In genomic region chr3:121636748-121637147, GRCm38 (mm10) we compare ENCODE assay signal across 13 mouse cellular contexts. TPM values are rescaled to one million over a fixed set of nuclear protein-coding genes. Genes with fewer than 3 reads are reported as not detected.
DNase-seq lines count a peak whose midpoint lies in the region; ATAC-seq and TF ChIP-seq lines count a peak whose summit lies in the region.
"Had no signal": no experiment of that assay in that cellular context is flagged by ENCODE, and none has a peak within 500 bp of the region (broad histone marks: within the 10 kb centered on the region; RNA-seq: fewer than 3 reads in every experiment).

No protein-coding gene starts in this region.

- H3K4me2 ChIP-seq in forebrain, embryonic 16.5 days (ENCODE audit: low read length) = no peak overlapping the region
- no peak overlapping the region for H3K4me2 ChIP-seq in forebrain, embryonic 12.5 days
- H3K4me2 ChIP-seq in kidney, embryonic 15.5 days = no peak overlapping the region
- H3K4me2 ChIP-seq: midbrain, embryonic 12.5 days had no signal

- TF ChIP-seq CTCF in testis, adult 2 months (IDR thresholded peaks at IDR 0.05; ENCODE audit: control insufficient read depth, insufficient read depth, insufficient replicate concordance, low read depth, low read length) = no peak

- ATAC-seq in forebrain, embryonic 16.5 days = peak; percentile 23; the same call in 1 of the 2 replicates
- ATAC-seq in forebrain, embryonic 12.5 days (ENCODE audit: low FRiP score) = no peak
- peak; percentile 35 for ATAC-seq in kidney, embryonic 15.5 days (replicated peaks; ENCODE audit: low FRiP score)
- ATAC-seq: inflammation-experienced regulatory T-cells, adult 6 months had no signal

- no peak for TF ChIP-seq POLR2A in testis, adult 2 months (IDR thresholded peaks at IDR 0.05; ENCODE audit: control insufficient read depth, low read depth, low read length)

- H3K9ac ChIP-seq in forebrain, embryonic 16.5 days (replicated peaks; ENCODE audit: low read depth, low read length) = no peak overlapping the region
- no peak overlapping the region for H3K9ac ChIP-seq in forebrain, embryonic 12.5 days
- H3K9ac ChIP-seq in kidney, embryonic 15.5 days = no peak overlapping the region
- H3K9ac ChIP-seq: liver, embryonic 14.5 days; midbrain, embryonic 12.5 days had no signal

- H3K27me3 ChIP-seq in forebrain, embryonic 16.5 days (replicated peaks; ENCODE audit: control insufficient read depth, insufficient read depth, low read length) = no peaks in the 10 kb centered on the region
- H3K27me3 ChIP-seq in forebrain, embryonic 12.5 days = no peaks in the 10 kb centered on the region
- H3K27me3 ChIP-seq in kidney, embryonic 15.5 days = no peaks in the 10 kb centered on the region
- no peaks in the 10 kb centered on the region for H3K27me3 ChIP-seq in testis, adult 2 months (ENCODE audit: control insufficient read depth, insufficient read depth, low read length)
- H3K27me3 ChIP-seq: midbrain, embryonic 12.5 days had no signal

- 86% methylated on average over 7 of the region's 7 CpGs for WGBS in forebrain, embryonic 16.5 days
- WGBS in forebrain, embryonic 12.5 days = 89% methylated on average over 7 of the region's 7 CpGs
- 78% methylated on average over 7 of the region's 7 CpGs for WGBS in kidney, embryonic 15.5 days

- no peaks in the 10 kb centered on the region for H3K36me3 ChIP-seq in forebrain, embryonic 16.5 days (ENCODE audit: control insufficient read depth, insufficient read depth)
- H3K36me3 ChIP-seq in forebrain, embryonic 12.5 days (replicated peaks) = no peaks in the 10 kb centered on the region
- H3K36me3 ChIP-seq in kidney, embryonic 15.5 days = no peaks in the 10 kb centered on the region
- no peaks in the 10 kb centered on the region for H3K36me3 ChIP-seq in testis, adult 2 months (ENCODE audit: control insufficient read depth, insufficient read depth, low read length)
- H3K36me3 ChIP-seq: forebrain, embryonic 10.5 days; midbrain, embryonic 12.5 days had no signal

- DNase-seq in kidney, adult 9 months = no peak
- DNase-seq in testis, postnatal 14 days (ENCODE audit: low spot score) = no peak
- no peak for DNase-seq in spleen, postnatal 36 days (ENCODE audit: low spot score in 2 of 2)
- no peak for DNase-seq in cerebellum, adult 11-12 months

- no peaks in the 10 kb centered on the region for H3K9me3 ChIP-seq in forebrain, embryonic 16.5 days (ENCODE audit: control insufficient read depth, low read length)
- H3K9me3 ChIP-seq in forebrain, embryonic 12.5 days = no peaks in the 10 kb centered on the region
- H3K9me3 ChIP-seq in kidney, embryonic 15.5 days (replicated peaks) = no peaks in the 10 kb centered on the region
- H3K9me3 ChIP-seq: forebrain, embryonic 10.5 days; midbrain, embryonic 12.5 days had no signal

- no peaks in the 10 kb centered on the region for H3K4me1 ChIP-seq in forebrain, embryonic 16.5 days (replicated peaks; ENCODE audit: control insufficient read depth, insufficient read depth, low read length)
- no peaks in the 10 kb centered on the region for H3K4me1 ChIP-seq in forebrain, embryonic 12.5 days
- peaks cover 25% of the 10 kb centered on the region for H3K4me1 ChIP-seq in kidney, embryonic 15.5 days
- no peaks in the 10 kb centered on the region for H3K4me1 ChIP-seq in testis, adult 2 months (ENCODE audit: control insufficient read depth, insufficient read depth, low read length)
- H3K4me1 ChIP-seq: midbrain, embryonic 12.5 days had no signal

- H3K4me3 ChIP-seq in forebrain, embryonic 16.5 days (replicated peaks; ENCODE audit: low read length) = no peak overlapping the region
- H3K4me3 ChIP-seq in forebrain, embryonic 12.5 days (replicated peaks) = no peak overlapping the region
- no peak overlapping the region for H3K4me3 ChIP-seq in kidney, embryonic 15.5 days (replicated peaks)
- H3K4me3 ChIP-seq in testis, adult 2 months (ENCODE audit: control insufficient read depth, low read depth, low read length) = no peak overlapping the region
- H3K4me3 ChIP-seq: forebrain, embryonic 10.5 days; midbrain, embryonic 12.5 days had no signal

- no peak overlapping the region for H3K27ac ChIP-seq in forebrain, embryonic 16.5 days (ENCODE audit: low read length)
- H3K27ac ChIP-seq in forebrain, embryonic 12.5 days = no peak overlapping the region
- H3K27ac ChIP-seq in kidney, embryonic 15.5 days = peak overlapping the region; percentile 78
- peak overlapping the region; percentile 61 for H3K27ac ChIP-seq in testis, adult 2 months (ENCODE audit: control insufficient read depth, insufficient read depth, low read depth, low read length)
- H3K27ac ChIP-seq: forebrain, embryonic 10.5 days; liver, embryonic 14.5 days; midbrain, embryonic 12.5 days had no signal

RNA-seq across cellular contexts. Expression of gene 4930432M17Rik, which starts 33.8 kb away (rescaled TPM):
- polyA plus RNA-seq in forebrain, embryonic 16.5 days (2015; fragmentation: Nextera tagmentation; extraction: Ambion mirVana) = not detected in 2 replicates
- not detected in 2 replicates for polyA plus RNA-seq in forebrain, embryonic 12.5 days (2016; fragmentation: Nextera tagmentation; extraction: Ambion mirVana)
- polyA plus RNA-seq in kidney, embryonic 15.5 days (2015; fragmentation: Nextera tagmentation; extraction: Ambion mirVana) = not detected in 2 replicates
- polyA plus RNA-seq in testis, adult 2 months (2012; rRNA removed) = not detected in 2 replicates
- polyA plus RNA-seq: forebrain, embryonic 10.5 days; heart, embryonic 14.5 days; inflammation-experienced regulatory T-cells, adult 6 months; liver, embryonic 14.5 days; midbrain, embryonic 12.5 days had no signal

Comparison
In these comparisons a context has a peak if more than half of its experiments do, and no peak if none do; other contexts are left out.
1. H3K27ac ChIP-seq: peak in kidney, embryonic 15.5 days (single experiment) and testis, adult 2 months (single experiment); none in forebrain, embryonic 16.5 days (single experiment) and forebrain, embryonic 12.5 days (single experiment).